Mouse (Mus musculus): ENCODE measurements around the gene Stbd1. TPM values are rescaled to one million over a fixed set of nuclear protein-coding genes. Genes with fewer than 3 reads are reported as not detected.

The Stbd1 gene
- polyA plus RNA-seq, 1 experiment: 0.20 TPM

- no peaks in the 10 kb centered on the region for H3K4me1 ChIP-seq (ENCODE audit: control insufficient read depth)
- no peaks in the 10 kb centered on the region for H3K9me3 ChIP-seq (ENCODE audit: control insufficient read depth, low read length)
- H3K27me3 ChIP-seq (ENCODE audit: control insufficient read depth): no peaks in the 10 kb centered on the region
- TF ChIP-seq TAL1 (IDR thresholded peaks at IDR 0.05; ENCODE audit: low read length) (no peak), GATA1 (IDR thresholded peaks at IDR 0.05; ENCODE audit: low read length) (no peak)
- H3K36me3 ChIP-seq (ENCODE audit: control insufficient read depth): no peaks in the 10 kb centered on the region
- no peak overlapping the region for H3K4me3 ChIP-seq (replicated peaks)
Measured at GRCm38 (mm10) chr5:92579559-92579958, 23.3 kb upstream of the Stbd1 start.

GRCm38 (mm10) chr5:92585932-92586331 is 16.9 kb upstream of the Stbd1 start:
- H3K9me3 ChIP-seq (ENCODE audit: control insufficient read depth, low read length): no peaks in the 10 kb centered on the region
- TF ChIP-seq GATA1 (IDR thresholded peaks at IDR 0.05; ENCODE audit: low read length): no peak
- no peak for TF ChIP-seq TAL1 (IDR thresholded peaks at IDR 0.05; ENCODE audit: low read length)
- H3K4me3 ChIP-seq (replicated peaks): no peak overlapping the region
- no peaks in the 10 kb centered on the region for H3K36me3 ChIP-seq (ENCODE audit: control insufficient read depth)
- H3K27me3 ChIP-seq (ENCODE audit: control insufficient read depth): no peaks in the 10 kb centered on the region
- no peaks in the 10 kb centered on the region for H3K4me1 ChIP-seq (ENCODE audit: control insufficient read depth)

GRCm38 (mm10) chr5:92595026-92595425 is 7.8 kb upstream of the Stbd1 start:
- H3K36me3 ChIP-seq (ENCODE audit: control insufficient read depth): no peaks in the 10 kb centered on the region
- TF ChIP-seq GATA1 (IDR thresholded peaks at IDR 0.05; ENCODE audit: low read length) (no peak), TAL1 (IDR thresholded peaks at IDR 0.05; ENCODE audit: low read length) (no peak)
- no peak overlapping the region for H3K4me3 ChIP-seq (replicated peaks)
- H3K4me1 ChIP-seq (ENCODE audit: control insufficient read depth): no peaks in the 10 kb centered on the region
- no peaks in the 10 kb centered on the region for H3K27me3 ChIP-seq (ENCODE audit: control insufficient read depth)
- H3K9me3 ChIP-seq (ENCODE audit: control insufficient read depth, low read length): no peaks in the 10 kb centered on the region

DNA sequence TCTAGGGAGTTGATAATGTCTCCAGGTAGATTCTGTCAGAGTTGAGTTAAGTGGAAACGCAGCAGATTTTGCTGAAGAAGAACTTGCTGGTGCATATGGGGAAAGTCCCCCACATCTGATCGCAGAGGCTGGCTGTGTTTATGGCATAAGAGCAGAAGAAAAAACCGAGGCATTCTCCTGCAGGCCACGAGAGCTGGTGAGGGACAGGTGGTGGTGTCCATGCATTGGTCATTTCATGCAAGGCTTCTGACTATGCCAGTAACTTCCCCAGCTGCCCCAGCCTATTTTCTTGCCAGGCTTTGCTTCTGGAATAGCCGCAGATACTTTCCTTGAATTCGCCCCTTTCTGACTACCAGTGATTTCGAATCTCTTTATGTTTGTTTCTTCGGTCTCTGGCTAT is 6.0 kb upstream of the Stbd1 start:
- peaks cover 7% of the 10 kb centered on the region for H3K27me3 ChIP-seq (ENCODE audit: control insufficient read depth)
- no peaks in the 10 kb centered on the region for H3K4me1 ChIP-seq (ENCODE audit: control insufficient read depth)
- no peak overlapping the region for H3K4me3 ChIP-seq (replicated peaks)
- H3K9me3 ChIP-seq (ENCODE audit: control insufficient read depth, low read length): no peaks in the 10 kb centered on the region
- H3K36me3 ChIP-seq (ENCODE audit: control insufficient read depth): no peaks in the 10 kb centered on the region
- no peak for TF ChIP-seq TAL1 (IDR thresholded peaks at IDR 0.05; ENCODE audit: low read length)

DNA sequence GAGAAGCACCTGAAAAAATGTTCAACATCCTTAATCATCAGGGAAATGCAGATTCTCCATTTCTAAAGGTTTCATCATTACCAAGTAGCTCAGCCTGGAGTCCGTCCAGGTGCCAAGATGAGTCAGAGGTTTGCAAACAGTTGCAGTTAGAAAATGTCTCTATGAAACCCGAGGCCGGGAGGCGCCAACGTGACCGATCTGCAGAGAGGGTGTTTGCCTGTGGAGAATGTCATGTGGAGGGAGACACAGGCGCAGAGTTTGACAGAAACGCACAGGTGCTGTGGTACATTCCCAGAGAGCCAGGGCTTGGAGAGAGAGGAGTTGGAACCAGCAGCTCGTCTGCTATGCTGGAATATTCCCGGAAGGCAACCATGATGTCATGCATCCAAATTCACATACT is 3.8 kb upstream of the Stbd1 start:
- no peaks in the 10 kb centered on the region for H3K36me3 ChIP-seq (ENCODE audit: control insufficient read depth)
- no peaks in the 10 kb centered on the region for H3K9me3 ChIP-seq (ENCODE audit: control insufficient read depth, low read length)
- peaks cover 4% of the 10 kb centered on the region for H3K4me1 ChIP-seq (ENCODE audit: control insufficient read depth)
- H3K4me3 ChIP-seq (replicated peaks): no peak overlapping the region
- peaks cover 26% of the 10 kb centered on the region for H3K27me3 ChIP-seq (ENCODE audit: control insufficient read depth)
- no peak for TF ChIP-seq TAL1 (IDR thresholded peaks at IDR 0.05; ENCODE audit: low read length)

DNA sequence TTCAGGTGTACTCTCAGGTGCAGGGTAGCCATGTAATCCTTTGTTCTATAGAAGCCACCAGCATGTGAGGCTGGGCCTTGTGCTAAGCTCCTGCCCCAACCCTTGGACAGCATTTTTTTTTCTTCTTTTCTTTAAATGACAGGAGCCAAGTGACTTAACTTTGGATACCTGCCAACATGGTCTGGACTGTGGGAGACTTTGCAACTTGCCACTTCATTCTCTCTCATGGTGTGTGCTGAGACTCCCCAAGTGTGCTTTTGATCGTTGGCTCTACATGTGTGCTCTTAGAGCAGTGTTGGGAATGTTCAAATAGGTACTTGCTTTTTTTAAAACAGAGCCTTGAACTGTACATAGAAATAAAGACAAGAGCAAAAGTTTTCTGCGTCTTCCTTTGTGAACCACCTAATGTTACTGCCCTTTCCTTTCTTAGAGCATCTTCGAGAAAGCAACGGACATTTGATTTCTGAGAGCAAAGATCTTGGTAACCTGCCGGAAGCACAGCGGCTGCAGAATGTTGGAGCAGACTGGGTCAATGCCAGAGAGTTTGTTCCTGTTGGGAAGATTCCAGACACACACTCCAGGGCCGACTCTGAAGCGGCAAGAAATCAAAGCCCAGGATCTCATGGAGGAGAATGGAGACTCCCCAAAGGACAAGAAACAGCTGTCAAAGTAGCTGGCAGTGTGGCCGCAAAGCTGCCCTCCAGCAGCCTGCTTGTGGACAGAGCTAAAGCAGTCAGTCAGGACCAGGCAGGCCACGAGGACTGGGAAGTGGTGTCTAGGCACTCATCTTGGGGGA is 1.8 kb downstream of the Stbd1 start:
- H3K4me3 ChIP-seq (replicated peaks): no peak overlapping the region

DNA sequence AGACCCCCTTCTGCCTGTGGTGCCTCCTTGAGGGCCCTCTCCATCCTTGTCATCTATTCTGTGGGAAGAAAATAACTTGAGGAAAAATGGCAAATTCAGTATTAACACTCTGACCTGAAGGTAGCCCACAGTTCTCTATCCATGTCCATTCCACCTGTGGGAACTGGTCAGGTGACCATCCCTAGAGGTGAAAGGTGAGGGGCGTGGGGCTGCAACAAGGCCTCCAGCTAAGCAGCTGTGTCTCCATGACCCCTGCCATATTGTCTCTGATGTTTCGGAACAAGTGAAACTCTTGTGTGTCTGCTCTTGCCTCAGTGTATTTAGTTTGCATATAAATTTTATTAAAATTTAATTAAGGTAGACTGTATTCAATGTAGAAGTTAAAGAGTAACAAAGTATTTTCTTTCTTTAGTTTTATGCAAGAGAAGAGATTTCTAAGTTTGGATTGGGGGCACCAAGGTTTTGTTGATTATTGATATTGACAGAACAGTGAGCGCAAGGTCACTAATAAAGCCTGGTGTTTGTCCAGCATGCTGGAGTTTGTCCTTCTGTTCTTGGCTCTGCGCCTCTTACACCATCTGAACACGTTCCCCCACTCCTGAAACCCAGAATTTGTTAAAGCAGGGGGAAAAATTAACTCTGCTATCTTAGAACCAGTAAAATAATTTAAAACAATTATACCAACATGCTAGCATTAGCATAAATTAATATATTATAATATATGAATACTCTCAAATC is 4.8 kb downstream of the Stbd1 start:
- Histone ChIP-seq H3K9me3 (ENCODE audit: control insufficient read depth, low read length) (no peaks in the 10 kb centered on the region), H3K36me3 (ENCODE audit: control insufficient read depth) (no peaks in the 10 kb centered on the region; the same call in 1 of the 2 replicates), H3K4me3 (replicated peaks) (no peak overlapping the region), H3K27me3 (ENCODE audit: control insufficient read depth) (peaks cover 12% of the 10 kb centered on the region), H3K4me1 (ENCODE audit: control insufficient read depth) (peaks cover 4% of the 10 kb centered on the region)
- TF ChIP-seq GATA1 (IDR thresholded peaks at IDR 0.05; ENCODE audit: low read length): no peak
- no peak for TF ChIP-seq TAL1 (IDR thresholded peaks at IDR 0.05; ENCODE audit: low read length)

More for the DNA sequence above, 1.8 kb downstream of the Stbd1 start:
- no peaks in the 10 kb centered on the region for H3K9me3 ChIP-seq (ENCODE audit: control insufficient read depth, low read length)
- peaks cover 4% of the 10 kb centered on the region for H3K4me1 ChIP-seq (ENCODE audit: control insufficient read depth)
- H3K36me3 ChIP-seq (ENCODE audit: control insufficient read depth): no peaks in the 10 kb centered on the region; the same call in 1 of the 2 replicates
- TF ChIP-seq GATA1 (IDR thresholded peaks at IDR 0.05; ENCODE audit: low read length) (no peak), TAL1 (IDR thresholded peaks at IDR 0.05; ENCODE audit: low read length) (no peak)
- H3K27me3 ChIP-seq (ENCODE audit: control insufficient read depth): peaks cover 26% of the 10 kb centered on the region

GRCm38 (mm10) chr5:92612756-92613155 is 9.9 kb downstream of the Stbd1 start:
- TF ChIP-seq TAL1 (IDR thresholded peaks at IDR 0.05; ENCODE audit: low read length) (no peak), GATA1 (IDR thresholded peaks at IDR 0.05; ENCODE audit: low read length) (no peak)
- H3K27me3 ChIP-seq (ENCODE audit: control insufficient read depth): no peaks in the 10 kb centered on the region

DNA sequence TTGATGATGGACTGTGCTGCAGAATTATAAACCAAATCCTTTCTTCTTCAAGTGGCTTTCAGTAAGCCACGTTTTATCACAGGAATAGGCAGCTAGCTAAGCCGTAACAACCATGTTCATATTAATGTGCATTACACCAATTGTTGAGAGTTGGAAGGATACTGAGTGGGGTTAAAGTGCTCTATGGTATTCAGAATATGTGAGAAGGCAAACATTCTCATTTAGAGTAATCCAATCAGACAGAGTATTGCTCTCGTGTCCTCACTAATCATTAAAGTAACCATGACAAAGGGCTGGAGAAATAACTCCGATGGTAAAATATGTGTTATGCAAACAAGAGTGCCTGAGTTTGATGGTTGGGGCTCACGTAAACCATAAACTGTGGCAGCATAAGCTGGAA is 19.0 kb downstream of the Stbd1 start:
- no peak for TF ChIP-seq TAL1 (IDR thresholded peaks at IDR 0.05; ENCODE audit: low read length)
- H3K36me3 ChIP-seq (ENCODE audit: control insufficient read depth): no peaks in the 10 kb centered on the region
- H3K4me3 ChIP-seq (replicated peaks): no peak overlapping the region
- no peaks in the 10 kb centered on the region for H3K4me1 ChIP-seq (ENCODE audit: control insufficient read depth)
- no peaks in the 10 kb centered on the region for H3K9me3 ChIP-seq (ENCODE audit: control insufficient read depth, low read length)
- no peaks in the 10 kb centered on the region for H3K27me3 ChIP-seq (ENCODE audit: control insufficient read depth)

More at GRCm38 (mm10) chr5:92612756-92613155, 9.9 kb downstream of the Stbd1 start:
- H3K4me1 ChIP-seq (ENCODE audit: control insufficient read depth): no peaks in the 10 kb centered on the region
- H3K4me3 ChIP-seq (replicated peaks): no peak overlapping the region
- no peaks in the 10 kb centered on the region for H3K9me3 ChIP-seq (ENCODE audit: control insufficient read depth, low read length)
- H3K36me3 ChIP-seq (ENCODE audit: control insufficient read depth): no peaks in the 10 kb centered on the region
